Mouse (Mus musculus) thymus, postnatal 4 days (tissue): Measurements from ENCODE around the gene Cdc25a.

ENCODE experiments used
- DNase-seq: peaks from one replicate; pipeline ENCODE4 v3.0.0; 2021

Cdc25a gene

GRCm38 (mm10) chr9:109894413-109895090 lies 19.2 kb downstream of the Cdc25a start:
- DNase-seq: peak; percentile 68

DNA sequence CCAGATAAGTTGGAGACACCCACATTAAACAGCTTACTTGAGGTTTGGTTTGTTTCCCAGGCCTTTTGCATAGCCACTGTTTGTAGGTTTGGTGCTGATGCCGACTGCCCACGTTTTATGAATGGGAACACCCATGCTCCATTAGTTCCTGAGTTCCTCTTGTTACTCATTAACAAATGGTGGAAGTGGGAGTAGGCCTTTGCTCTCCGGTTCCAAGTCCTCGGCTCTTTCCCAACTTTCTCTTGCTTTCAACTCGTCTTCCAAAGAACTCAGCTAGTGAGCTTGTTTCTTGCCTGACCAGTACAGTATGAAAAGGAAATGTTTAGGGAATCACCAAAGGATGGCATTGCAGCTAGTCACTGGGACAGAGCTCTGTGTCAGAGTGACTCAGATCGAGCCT lies 20.2 kb downstream of the Cdc25a start:
- DNase-seq: no peak

DNA sequence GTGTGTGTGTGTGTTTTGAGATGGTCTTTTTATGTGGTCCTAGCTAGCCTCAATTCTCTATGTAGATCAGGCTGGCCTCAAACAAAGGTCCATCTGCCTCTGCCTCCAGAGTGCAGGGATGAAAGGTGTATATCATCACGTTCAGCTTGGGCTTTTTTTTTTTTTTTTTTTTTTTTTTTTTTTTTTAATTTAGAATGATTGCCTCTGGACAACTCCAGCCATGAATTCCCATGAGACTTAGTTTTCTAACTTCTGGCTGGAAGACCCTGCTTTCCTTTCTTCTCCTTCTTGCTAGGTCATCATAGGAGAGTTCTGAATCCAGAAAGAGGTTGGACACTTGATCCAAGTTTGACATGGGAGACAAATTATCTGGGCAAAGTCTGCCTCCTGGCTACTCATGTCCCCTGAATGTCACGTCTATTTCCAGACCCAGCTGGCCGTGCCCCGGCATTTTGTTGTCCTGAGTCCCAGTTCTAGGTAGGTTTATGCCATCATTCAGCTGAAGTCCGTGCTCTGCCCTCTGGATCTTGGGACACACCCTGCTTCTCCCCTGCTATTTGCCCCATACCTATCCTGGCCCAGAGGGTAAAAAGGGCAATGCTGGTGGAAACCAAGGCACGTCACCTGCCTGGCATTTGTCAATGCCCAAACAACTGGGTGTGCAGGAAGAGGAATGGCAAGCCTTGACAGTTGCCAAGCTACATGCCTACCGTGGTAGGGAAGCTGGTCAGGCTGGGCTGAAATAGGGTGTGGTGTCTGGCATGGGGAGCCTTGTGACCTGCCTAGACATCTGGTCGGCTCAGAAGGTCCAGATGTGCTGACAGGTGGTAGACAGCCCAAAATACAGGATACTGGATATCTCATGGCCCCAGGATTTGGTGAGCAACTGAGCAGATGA lies 21.1 kb downstream of the Cdc25a start:
- no peak for DNase-seq

GRCm38 (mm10) chr9:109898027-109898426 lies 22.6 kb downstream of the Cdc25a start:
- no peak for DNase-seq

GRCm38 (mm10) chr9:109899361-109899760 lies 24.0 kb downstream of the Cdc25a start:
- DNase-seq: no peak

DNA sequence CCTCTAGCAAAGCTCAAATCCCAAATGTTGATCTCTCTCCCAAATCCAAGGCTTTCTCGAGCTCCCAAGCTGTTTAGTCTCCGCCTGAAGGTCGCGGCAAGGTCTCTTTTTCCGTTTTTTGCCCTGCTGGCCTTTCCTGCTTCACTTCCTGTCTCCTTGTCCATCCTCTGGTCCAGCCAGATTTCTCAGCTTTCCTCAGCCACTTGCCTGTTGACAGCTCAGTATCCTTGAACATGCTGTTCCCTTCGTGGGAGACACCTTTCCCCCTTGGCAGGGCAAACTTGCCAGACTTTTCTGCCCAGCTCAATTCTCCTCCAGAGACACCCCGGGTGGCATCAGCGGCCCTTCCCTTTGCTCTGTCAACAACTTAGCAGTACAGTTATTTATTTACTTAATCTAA lies 24.4 kb downstream of the Cdc25a start:
- no peak for DNase-seq

DNA sequence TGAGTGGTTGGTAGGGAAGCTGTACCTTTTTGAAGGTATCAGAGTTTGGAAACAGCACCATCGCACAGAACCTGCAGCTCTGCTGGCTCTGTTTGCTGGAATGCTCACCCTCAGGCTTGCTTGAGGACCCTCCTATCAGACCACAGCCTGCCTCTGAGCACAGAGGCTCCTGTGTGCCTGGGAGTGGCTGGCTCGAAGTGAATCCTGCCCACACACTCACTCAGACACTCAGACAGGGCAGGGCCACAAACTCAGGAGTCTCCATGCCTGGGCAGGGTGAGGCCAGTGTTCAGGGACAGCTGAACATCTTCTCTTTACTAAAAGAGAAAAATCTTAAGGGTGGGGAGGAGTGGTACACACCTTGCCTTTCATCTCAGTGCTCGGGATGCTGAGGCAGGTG lies 25.2 kb downstream of the Cdc25a start:
- DNase-seq: no peak

- DNase-seq: no peak
Measured at GRCm38 (mm10) chr9:109902246-109902645, 26.9 kb downstream of the Cdc25a start.

GRCm38 (mm10) chr9:109902740-109903139 lies 27.4 kb downstream of the Cdc25a start:
- DNase-seq: no peak

DNA sequence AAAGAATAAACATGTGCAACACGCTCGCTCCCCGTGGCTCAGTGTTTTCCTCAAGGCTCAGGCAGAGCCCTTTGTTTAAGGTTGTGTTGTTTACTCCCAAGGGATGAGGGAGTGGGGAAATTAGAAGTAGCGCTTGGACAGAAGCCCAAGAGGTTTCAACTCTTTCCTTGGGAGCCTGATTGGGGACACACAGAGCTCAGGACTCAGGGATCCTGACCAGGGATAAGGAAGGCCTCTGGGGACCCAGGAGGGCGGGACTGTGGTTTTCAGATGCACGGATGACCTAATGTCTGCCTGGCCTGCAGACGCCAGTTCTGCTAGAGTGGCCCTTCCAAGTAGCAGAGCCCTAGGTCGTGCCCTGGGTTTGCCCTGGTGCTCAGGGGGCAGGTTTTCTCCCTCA lies 31.9 kb downstream of the Cdc25a start:
- DNase-seq: no peak

DNA sequence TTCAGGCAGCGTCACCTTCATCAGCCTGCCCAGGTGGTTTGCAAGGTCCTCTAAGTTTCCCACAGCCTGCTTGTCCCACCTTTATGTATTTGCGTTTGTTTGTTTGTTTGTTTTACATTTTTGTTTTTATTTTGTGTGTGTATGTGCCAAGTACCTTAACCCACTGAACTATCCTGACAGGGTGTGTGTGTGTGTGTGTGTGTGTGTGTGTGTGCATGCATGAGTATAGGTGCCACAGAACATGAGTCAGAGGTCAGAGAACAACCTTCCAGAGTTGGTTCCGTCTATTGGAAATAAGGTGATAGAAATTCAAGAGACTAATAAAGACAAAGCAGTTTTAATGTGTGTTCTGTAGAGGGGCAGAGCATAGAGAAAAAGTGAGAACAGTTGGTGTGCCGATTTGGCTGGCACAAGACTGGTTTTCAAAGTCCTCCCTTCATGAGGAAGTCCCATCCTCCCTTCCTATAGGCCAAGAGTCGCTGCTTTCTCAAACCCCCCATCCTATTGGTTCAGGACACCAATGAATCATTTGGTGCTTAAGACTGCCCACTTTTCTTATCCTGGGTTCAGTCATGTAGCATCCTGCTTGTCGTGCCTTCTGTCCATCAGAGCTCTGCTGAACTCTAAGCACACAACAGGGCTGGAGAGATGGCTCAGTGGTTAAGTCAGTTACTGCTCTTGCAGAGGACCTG lies 32.5 kb downstream of the Cdc25a start:
- DNase-seq: no peak

DNA sequence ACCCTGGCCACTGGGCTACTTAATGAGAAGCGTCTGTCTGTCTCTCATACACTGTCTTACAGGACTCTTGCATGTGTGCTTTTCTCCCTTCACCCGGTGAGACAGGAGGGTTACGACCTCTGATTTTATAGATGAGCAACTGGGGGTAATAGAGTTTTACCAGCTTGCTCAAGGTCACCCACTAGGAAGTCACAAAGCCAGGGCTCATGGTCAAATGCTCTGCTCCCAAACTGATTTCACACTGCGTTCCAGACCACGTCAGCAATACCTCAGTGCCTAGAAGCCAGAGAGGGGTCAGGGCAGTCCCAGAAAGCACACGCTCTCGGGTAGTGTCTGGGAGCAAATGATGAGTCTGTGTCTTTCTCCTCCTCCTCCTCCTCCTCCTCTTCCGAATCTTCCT lies 33.7 kb downstream of the Cdc25a start:
- DNase-seq: no peak

GRCm38 (mm10) chr9:109909926-109910325 lies 34.5 kb downstream of the Cdc25a start:
- no peak for DNase-seq

GRCm38 (mm10) chr9:109911779-109912178 lies 36.4 kb downstream of the Cdc25a start:
- no peak for DNase-seq

DNA sequence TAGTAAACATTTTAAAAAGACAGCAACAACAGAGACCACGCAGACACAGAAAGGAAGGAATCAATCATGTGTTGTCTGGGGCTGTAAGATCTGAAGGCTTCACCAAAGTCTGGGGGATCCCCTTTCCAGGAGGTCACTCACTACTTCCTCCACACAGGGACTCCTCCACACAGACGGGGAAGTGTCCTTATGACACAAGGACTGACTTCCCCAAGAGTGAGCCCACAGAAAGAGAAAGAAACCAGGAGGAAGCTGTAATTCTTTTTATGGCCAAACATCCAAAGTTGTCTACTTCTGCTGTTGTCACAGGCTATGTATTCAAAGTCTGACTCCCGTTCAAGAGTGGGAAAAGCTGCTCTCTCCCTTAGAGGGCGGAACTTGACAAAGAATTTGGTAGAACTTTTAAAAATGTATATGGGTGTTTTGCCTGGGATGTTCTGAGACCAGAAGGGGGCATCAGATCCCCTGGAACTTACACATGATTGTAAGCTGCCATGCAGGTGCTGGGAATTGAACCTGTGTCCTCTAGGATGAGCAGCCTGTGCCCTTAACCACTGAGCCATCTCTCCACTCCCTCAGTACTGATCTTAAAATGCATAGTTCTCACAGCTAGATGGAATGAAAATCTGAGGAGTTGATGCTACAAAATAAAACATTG lies 39.0 kb downstream of the Cdc25a start:
- no peak for DNase-seq

GRCm38 (mm10) chr9:109917931-109918330 lies 42.6 kb downstream of the Cdc25a start:
- DNase-seq: no peak

DNA sequence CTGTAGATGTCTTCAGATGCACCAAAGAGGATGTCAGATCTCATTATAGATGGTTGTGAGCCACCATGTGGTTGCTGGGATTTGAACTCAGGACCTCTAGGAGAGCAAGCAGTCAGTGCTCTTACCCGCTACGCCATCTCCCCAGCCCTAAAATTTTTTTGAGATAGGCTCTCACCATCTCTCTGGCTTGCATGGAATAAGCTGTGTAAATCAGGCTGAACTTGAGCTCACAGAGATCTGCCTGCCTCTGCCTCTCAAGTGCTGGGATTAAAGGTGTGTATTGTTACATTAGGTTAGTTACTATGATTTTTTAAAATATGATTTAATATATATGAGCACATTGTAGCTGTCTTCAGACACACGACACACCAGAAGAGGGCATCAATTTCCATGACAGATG lies 53.8 kb downstream of the Cdc25a start:
- no peak for DNase-seq

GRCm38 (mm10) chr9:109930063-109930462 lies 54.7 kb downstream of the Cdc25a start:
- DNase-seq: no peak

- no peak for DNase-seq
Measured at GRCm38 (mm10) chr9:109930752-109931151, 55.4 kb downstream of the Cdc25a start.

DNA sequence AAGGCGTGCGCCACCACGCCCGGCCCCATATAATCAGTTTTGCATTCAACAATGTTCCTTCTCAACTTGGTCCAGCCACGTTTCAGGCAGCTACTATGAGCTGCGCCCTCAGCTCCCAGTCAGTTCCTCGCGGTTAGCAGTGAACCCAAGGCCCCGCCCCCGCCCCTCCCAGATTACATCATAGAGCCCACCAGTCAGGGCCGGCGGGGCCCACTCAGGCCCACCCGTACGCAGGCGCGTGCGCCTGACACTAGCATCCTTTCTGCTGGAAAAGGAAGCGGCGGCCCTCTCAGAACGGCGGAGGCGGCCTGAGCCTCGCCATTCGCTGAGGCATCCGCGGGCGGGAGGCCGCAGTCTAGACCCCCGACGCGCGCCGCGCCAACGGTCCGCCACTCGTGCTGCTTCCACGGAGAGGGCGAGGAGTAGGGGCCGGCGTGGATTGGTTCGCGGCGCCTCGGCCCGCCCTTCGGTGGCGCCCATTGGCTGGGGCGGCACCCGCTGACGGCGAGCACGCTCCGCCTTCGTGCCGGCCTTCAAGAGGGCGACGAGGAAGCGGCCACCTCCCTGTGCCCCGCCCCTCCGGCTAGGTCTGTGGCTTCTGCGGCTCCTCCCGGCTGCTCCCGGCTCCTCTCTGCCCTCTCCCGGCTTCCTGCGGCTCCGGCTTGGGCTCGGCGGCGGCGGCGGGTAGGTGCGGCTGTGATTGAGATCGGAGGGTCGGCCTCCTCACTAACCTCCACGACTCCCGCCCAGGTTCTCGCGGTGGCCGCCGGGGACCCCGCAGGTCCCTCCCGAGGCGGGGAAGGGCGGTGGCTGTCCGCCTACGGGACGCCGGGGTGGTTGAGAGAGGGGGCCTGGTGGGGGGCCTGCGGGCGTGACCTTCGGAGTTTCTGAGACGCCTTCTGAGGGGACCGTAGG lies 56.1 kb downstream of the Cdc25a start, which contains the start of gene Map4:
Gene Map4 (plus strand): TSS at position 204 of the 915 bp plus-strand sequence.
- DNase-seq: peak; percentile 94

GRCm38 (mm10) chr9:109932361-109932755 lies 57.0 kb downstream of the Cdc25a start:
- DNase-seq: no peak
